Mouse (Mus musculus): ENCODE measurements around the gene Dusp22. TPM values are rescaled to one million over a fixed set of nuclear protein-coding genes. Genes with fewer than 3 reads are reported as not detected.

The Dusp22 gene
- polyA plus RNA-seq, 1 experiment from 2014 or later, result 7.3 TPM

DNA sequence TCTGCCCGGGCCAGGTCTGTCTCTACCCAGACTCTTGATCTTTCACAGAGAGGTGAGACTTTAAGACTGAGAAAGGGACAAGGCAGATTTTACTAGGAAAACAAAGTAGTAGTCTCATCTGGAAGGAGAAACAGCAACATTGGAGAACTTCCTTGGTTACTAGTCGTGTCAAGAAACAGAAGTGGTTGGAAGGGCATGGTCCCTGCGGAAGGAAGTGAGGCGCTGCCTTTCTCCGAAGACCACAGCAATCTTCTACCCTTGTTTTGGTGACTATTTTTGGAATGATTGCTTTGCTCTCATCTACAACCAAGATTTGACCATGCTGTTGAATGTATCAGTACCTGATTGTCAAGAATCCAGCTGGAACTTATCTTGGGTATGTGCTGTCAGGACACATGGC, 38.1 kb downstream of the Dusp22 start:
- no peak overlapping the region for H3K4me3 ChIP-seq (replicated peaks)
- DNase-seq, result no peak
- ATAC-seq (ENCODE audit: low read depth), result no peak
- no peak overlapping the region for H3K9ac ChIP-seq
- WGBS (ENCODE audit: insufficient replicate concordance), result 36% methylated on average over 5 of the region's 5 CpGs
- H3K4me2 ChIP-seq, result no peak overlapping the region
- H3K4me1 ChIP-seq (replicated peaks), result no peaks in the 10 kb centered on the region
- H3K36me3 ChIP-seq, result no peaks in the 10 kb centered on the region
- H3K27me3 ChIP-seq, result no peaks in the 10 kb centered on the region
- H3K9me3 ChIP-seq (replicated peaks), result no peaks in the 10 kb centered on the region
- no peak overlapping the region for H3K27ac ChIP-seq

DNA sequence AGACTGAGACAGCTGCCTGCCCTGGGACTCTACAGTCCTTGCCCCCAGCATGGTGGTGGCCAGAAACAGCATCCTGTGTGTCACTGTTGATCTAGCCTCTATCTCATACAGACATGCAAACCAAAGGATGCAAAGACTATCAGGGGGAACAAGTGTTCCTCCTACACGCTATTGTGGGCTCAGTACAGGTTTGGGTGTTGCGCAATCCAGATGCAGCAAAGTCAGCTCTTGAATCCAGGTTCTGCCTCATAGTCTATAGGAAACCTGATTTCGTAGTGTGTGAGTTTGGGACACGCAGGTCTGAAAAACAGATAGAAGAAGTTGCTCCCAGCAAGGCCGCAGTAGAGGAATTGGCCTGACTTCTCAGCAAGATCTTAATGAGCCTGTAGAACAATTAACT, 42.9 kb downstream of the Dusp22 start:
- no peak for ATAC-seq (ENCODE audit: low read depth)
- no peaks in the 10 kb centered on the region for H3K9me3 ChIP-seq (replicated peaks)

DNA sequence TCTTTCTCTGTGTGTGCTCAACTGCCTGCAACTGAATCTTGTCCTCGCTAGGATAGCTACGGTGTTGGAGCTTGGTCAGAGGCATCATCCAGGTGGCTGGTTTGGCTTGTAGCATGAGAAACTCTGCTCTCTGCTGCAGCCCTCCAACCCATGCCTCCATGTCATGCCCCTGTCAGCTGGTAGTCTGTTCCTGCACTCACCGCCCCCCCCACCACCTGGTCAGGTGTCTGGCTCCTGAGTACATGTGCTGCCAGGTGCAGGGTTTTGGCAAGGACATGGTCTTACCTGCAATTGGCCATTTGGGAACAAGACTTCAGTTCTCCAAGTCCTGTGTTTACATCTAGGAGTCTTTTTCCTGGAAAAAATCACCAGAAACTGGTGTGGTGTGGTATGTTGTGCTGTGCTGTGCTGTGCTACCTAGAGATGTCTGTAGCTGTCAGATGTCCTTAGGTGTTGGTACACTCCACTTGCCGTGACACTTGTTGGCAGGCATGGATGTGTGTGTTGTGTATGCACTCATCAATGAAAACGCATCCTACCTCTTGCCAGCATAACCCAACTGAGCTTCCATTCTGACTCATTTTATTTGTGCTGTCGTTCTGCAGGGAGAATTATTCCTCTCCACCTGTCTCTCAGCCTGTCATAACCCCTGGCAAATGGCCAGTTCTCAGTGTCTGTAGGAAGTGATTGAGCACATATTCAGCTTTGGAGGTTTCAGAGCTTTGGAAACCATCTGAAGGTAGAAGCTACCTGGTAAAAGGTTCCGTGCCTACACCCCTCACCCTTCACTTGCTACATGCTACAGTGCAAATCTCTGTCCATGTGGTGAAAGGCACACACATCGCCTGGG, 44.7 kb downstream of the Dusp22 start:
- Histone ChIP-seq H3K9me3 (replicated peaks) (no peaks in the 10 kb centered on the region), H3K9ac (no peak overlapping the region), H3K4me1 (replicated peaks) (no peaks in the 10 kb centered on the region), H3K27ac (no peak overlapping the region), H3K4me3 (replicated peaks) (no peak overlapping the region), H3K4me2 (no peak overlapping the region), H3K36me3 (no peaks in the 10 kb centered on the region), H3K27me3 (no peaks in the 10 kb centered on the region)
- 60% methylated on average over 8 of the region's 8 CpGs for WGBS (ENCODE audit: insufficient replicate concordance)
- no peak for ATAC-seq (ENCODE audit: low read depth)
- DNase-seq, result no peak

More for the DNA sequence above, 42.9 kb downstream of the Dusp22 start:
- no peaks in the 10 kb centered on the region for H3K27me3 ChIP-seq
- no peak overlapping the region for H3K4me2 ChIP-seq
- DNase-seq, result no peak
- H3K9ac ChIP-seq, result no peak overlapping the region
- H3K4me1 ChIP-seq (replicated peaks), result no peaks in the 10 kb centered on the region
- H3K36me3 ChIP-seq, result no peaks in the 10 kb centered on the region
- no peak overlapping the region for H3K27ac ChIP-seq
- WGBS (ENCODE audit: insufficient replicate concordance), result 67% methylated on average over 5 of the region's 5 CpGs
- no peak overlapping the region for H3K4me3 ChIP-seq (replicated peaks)

DNA sequence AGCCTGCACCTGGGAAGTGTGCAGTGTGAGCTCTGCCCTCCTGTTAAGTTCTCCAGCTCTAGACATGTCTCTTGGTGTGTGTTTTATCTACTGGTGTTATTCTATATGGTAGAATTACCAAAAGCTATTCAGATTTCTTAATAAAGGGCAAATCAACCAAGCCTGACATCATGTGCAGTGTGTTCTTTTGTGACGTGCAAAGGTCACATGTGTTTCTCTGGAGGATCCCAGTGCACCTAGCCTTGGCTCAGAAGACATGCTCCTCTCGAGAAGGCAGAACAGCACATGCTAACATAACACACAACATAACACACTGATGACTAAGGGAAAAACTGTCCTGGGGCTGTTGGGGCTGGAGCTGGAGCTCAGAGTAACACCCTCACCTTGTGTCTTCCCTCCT, 51.3 kb downstream of the Dusp22 start:
- Histone ChIP-seq H3K27me3 (no peaks in the 10 kb centered on the region), H3K4me1 (replicated peaks) (no peaks in the 10 kb centered on the region), H3K4me2 (no peak overlapping the region), H3K9me3 (replicated peaks) (no peaks in the 10 kb centered on the region), H3K27ac (no peak overlapping the region), H3K36me3 (no peaks in the 10 kb centered on the region), H3K9ac (no peak overlapping the region), H3K4me3 (replicated peaks) (no peak overlapping the region)
- ATAC-seq (ENCODE audit: low read depth), result no peak
- DNase-seq, result no peak
- WGBS (ENCODE audit: insufficient replicate concordance), result 49% methylated on average over 2 of the region's 2 CpGs

DNA sequence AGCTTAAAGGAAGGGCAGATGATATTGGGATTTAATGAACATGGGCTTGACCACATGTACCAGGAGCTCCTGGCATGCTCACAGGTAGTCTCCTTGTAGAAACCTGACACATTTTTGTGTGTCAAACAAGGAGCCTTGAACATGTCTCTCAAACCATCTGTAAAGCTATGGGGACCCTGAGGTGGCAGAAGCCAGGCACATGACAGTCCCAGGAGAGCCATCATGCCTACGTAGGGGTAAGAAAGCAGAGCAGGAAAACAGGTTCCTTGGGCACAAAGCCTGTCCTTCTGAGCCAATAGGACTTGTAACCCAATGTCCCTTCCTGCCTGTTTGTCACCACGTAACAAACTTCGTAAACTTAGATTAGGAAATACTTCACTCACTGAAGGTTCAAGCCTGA, 51.9 kb downstream of the Dusp22 start:
- DNase-seq, result no peak
- Histone ChIP-seq H3K27ac (no peak overlapping the region), H3K4me1 (replicated peaks) (no peaks in the 10 kb centered on the region), H3K9ac (no peak overlapping the region), H3K9me3 (replicated peaks) (no peaks in the 10 kb centered on the region), H3K4me3 (replicated peaks) (no peak overlapping the region), H3K36me3 (no peaks in the 10 kb centered on the region), H3K4me2 (no peak overlapping the region), H3K27me3 (no peaks in the 10 kb centered on the region)
- WGBS (ENCODE audit: insufficient replicate concordance), result 67% methylated on average over 3 of the region's 3 CpGs
- ATAC-seq (ENCODE audit: low read depth), result no peak

DNA sequence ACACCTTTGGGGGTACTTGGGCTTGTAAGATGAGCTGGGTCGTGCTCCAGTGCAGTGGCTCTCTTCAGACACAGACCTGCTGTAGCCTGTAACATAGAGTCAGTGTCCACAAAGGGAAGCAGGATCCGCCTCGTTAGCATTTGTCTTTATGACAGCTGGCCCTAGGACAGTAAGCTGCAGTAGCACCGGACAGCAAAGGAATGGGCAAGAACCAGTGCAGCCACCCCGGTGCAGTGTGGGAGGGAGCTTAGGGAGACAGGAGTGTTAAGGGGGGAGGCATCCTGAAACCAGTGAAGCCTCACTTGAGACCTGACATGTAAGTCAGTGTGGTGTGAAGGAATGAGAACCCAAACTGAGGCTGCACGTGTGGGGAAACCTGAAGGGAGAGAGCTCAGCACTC, 52.5 kb downstream of the Dusp22 start:
- H3K9ac ChIP-seq, result no peak overlapping the region
- no peak for ATAC-seq (ENCODE audit: low read depth)
- no peak overlapping the region for H3K27ac ChIP-seq
- no peaks in the 10 kb centered on the region for H3K9me3 ChIP-seq (replicated peaks)
- no peak for DNase-seq
- H3K4me1 ChIP-seq (replicated peaks), result no peaks in the 10 kb centered on the region
- no peak overlapping the region for H3K4me2 ChIP-seq
- no peaks in the 10 kb centered on the region for H3K27me3 ChIP-seq
- no peaks in the 10 kb centered on the region for H3K36me3 ChIP-seq
- WGBS (ENCODE audit: insufficient replicate concordance), result 60% methylated on average over 6 of the region's 6 CpGs
- no peak overlapping the region for H3K4me3 ChIP-seq (replicated peaks)

DNA sequence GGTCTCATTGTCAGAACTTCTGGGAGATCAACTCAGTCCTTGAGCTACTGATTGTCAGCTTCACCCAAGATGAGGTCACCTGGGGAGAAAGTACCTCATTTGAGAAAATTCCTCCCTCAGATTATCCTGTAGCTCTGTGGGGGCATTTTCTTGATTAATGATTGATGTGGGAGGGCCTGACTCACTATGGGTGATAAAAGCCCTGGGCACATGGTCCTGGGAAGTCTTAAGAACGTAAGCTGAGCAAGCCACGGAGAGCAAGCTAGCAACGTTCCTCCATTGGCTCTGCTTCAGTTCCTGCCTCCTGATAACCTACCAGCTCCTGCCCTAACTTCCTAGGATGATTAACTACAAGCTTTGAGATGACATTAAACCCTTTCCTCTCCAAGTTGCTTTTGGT, 53.8 kb downstream of the Dusp22 start:
- no peaks in the 10 kb centered on the region for H3K36me3 ChIP-seq
- no peak overlapping the region for H3K9ac ChIP-seq
- no peak overlapping the region for H3K27ac ChIP-seq
- no peaks in the 10 kb centered on the region for H3K9me3 ChIP-seq (replicated peaks)
- ATAC-seq (ENCODE audit: low read depth), result no peak
- H3K27me3 ChIP-seq, result no peaks in the 10 kb centered on the region
- WGBS (ENCODE audit: insufficient replicate concordance), result 60% methylated on average over 3 of the region's 3 CpGs
- no peak overlapping the region for H3K4me3 ChIP-seq (replicated peaks)
- no peaks in the 10 kb centered on the region for H3K4me1 ChIP-seq (replicated peaks)
- no peak for DNase-seq
- H3K4me2 ChIP-seq, result no peak overlapping the region

DNA sequence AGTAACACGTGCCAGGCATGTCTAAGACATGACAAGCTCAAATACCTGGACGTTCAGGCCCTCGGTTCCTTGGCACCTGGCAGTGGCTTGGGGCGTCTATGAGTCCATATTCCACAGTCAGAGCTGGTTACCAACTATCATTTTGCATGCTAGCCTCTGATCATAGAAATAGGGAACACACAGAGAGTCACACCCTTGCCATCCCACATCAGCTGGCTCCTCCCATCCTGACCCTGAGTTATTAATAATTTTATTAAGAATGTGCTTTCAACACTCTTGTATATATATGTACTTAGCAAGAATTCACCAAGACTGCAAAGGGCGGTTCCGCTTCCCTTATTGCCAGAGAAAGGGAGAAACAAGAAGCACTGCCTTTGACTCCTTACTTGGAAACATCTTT, 54.8 kb downstream of the Dusp22 start:
- no peak for DNase-seq
- Histone ChIP-seq H3K4me2 (no peak overlapping the region), H3K36me3 (no peaks in the 10 kb centered on the region), H3K9me3 (replicated peaks) (no peaks in the 10 kb centered on the region), H3K9ac (no peak overlapping the region), H3K27me3 (no peaks in the 10 kb centered on the region), H3K4me1 (replicated peaks) (no peaks in the 10 kb centered on the region), H3K4me3 (replicated peaks) (no peak overlapping the region), H3K27ac (no peak overlapping the region)
- ATAC-seq (ENCODE audit: low read depth), result no peak
- 63% methylated on average over 6 of the region's 6 CpGs for WGBS (ENCODE audit: insufficient replicate concordance)

DNA sequence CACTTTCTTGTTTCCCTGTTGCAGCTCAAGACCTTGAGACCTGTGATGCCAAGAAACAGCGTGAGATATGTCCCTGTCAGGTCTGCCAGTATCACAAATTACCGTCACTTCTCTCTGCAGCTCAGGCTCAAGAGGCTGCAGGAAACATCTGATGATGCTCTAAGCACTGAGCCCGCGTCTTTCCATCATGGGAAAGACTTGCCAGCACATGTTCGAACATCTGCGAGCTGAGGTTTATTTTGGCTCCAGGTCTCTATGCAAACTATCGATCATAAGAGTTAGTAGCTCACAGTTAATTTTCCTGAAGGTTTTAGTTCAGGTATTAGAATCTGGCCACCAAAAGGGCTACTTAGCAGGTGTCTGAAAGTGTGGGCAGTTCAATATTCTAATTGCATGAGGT, 55.3 kb downstream of the Dusp22 start:
- no peaks in the 10 kb centered on the region for H3K9me3 ChIP-seq (replicated peaks)
- WGBS (ENCODE audit: insufficient replicate concordance), result 71% methylated on average over 7 of the region's 7 CpGs
- no peak for DNase-seq
- no peaks in the 10 kb centered on the region for H3K36me3 ChIP-seq
- H3K27me3 ChIP-seq, result no peaks in the 10 kb centered on the region
- ATAC-seq (ENCODE audit: low read depth), result no peak
- no peak overlapping the region for H3K27ac ChIP-seq
- no peak overlapping the region for H3K4me2 ChIP-seq
- H3K4me1 ChIP-seq (replicated peaks), result no peaks in the 10 kb centered on the region
- H3K4me3 ChIP-seq (replicated peaks), result no peak overlapping the region
- H3K9ac ChIP-seq, result no peak overlapping the region

DNA sequence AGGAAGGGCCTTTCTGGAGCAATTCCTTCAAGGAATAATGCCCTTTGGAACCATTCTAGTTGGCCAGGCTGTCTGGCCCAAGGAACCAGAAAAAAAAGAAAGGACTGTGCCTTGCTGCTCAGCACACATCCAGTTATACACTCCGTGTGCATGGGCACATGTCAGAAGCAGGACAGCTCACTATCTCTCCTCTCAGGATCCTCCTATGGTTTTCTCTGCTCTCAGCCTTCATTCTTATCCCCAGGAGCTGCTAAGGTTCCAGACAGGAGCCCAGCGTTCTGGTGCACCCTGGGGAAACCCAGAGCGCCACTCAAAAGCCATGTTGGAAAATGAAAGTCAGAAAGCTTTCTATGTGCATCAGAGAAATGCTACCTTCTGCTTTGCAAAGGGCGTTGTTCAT, 55.8 kb downstream of the Dusp22 start:
- Histone ChIP-seq H3K27ac (no peak overlapping the region), H3K36me3 (no peaks in the 10 kb centered on the region), H3K9ac (no peak overlapping the region), H3K4me2 (no peak overlapping the region), H3K27me3 (no peaks in the 10 kb centered on the region), H3K9me3 (replicated peaks) (no peaks in the 10 kb centered on the region), H3K4me1 (replicated peaks) (no peaks in the 10 kb centered on the region), H3K4me3 (replicated peaks) (no peak overlapping the region)
- DNase-seq (no peak), ATAC-seq (ENCODE audit: low read depth) (no peak)
- WGBS (ENCODE audit: insufficient replicate concordance), result 60% methylated on average over 4 of the region's 4 CpGs

DNA sequence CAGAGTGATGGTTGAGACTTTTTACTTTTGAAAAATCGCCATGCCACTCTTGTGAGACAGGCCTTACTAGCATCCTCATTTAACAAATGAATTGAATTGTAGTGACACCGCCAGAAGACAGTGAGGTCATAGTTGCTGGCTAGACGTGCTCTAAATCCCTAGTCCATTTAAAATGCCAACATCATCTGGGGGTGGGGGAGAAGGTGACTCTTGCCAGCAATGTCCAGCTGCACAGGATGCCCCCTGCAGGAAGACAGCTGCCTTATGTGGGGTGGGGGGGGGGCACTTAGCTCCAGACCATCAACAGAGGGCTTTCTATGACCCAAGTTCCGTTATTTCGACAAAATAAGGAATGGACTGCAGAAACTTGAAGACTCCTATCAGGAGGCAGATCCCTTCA, 56.8 kb downstream of the Dusp22 start:
- ATAC-seq (ENCODE audit: low read depth), result no peak
- Histone ChIP-seq H3K4me1 (replicated peaks) (no peaks in the 10 kb centered on the region), H3K27me3 (no peaks in the 10 kb centered on the region), H3K4me2 (no peak overlapping the region), H3K27ac (no peak overlapping the region), H3K36me3 (no peaks in the 10 kb centered on the region), H3K4me3 (replicated peaks) (no peak overlapping the region), H3K9ac (no peak overlapping the region), H3K9me3 (replicated peaks) (no peaks in the 10 kb centered on the region)
- WGBS (ENCODE audit: insufficient replicate concordance), result 52% methylated on average over 5 of the region's 5 CpGs
- no peak for DNase-seq

DNA sequence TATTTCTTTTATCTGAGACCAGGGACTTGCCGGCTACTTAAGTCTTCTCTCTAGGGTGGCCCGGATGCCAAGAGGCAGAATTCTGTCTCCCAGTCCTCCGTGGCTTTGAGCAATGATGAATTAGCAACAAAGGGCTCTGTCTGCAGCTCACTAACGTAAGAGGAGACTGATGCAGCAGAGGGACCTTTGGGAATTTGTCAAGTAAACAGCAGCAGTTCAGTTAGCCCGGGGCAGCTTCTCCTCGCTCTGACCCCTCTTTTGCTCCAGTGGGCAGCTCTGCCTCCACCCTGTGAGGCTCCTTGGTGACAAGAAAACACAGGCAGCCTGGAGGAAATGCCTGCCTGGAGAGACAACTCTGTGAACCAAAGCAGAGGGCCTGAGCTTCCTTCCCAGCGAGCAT, 62.8 kb downstream of the Dusp22 start:
- H3K27me3 ChIP-seq, result no peaks in the 10 kb centered on the region
- DNase-seq (no peak), ATAC-seq (ENCODE audit: low read depth) (no peak)
- no peak overlapping the region for H3K4me2 ChIP-seq
- H3K9ac ChIP-seq, result no peak overlapping the region
- WGBS (ENCODE audit: insufficient replicate concordance), result 30% methylated on average over 7 of the region's 7 CpGs
- no peaks in the 10 kb centered on the region for H3K9me3 ChIP-seq (replicated peaks)
- H3K36me3 ChIP-seq, result no peaks in the 10 kb centered on the region
- H3K27ac ChIP-seq, result no peak overlapping the region
- H3K4me1 ChIP-seq (replicated peaks), result no peaks in the 10 kb centered on the region
- no peak overlapping the region for H3K4me3 ChIP-seq (replicated peaks)
